Mouse (Mus musculus) intestine, embryonic 14.5 days (tissue): ENCODE results near the gene Capn15. TPM values are rescaled to one million over a fixed set of nuclear protein-coding genes. Genes with fewer than 3 reads are reported as not detected.

ENCODE experiments used
- ATAC-seq: fragments of 200-750 bp; cut with Nextera tagmentation; replicated peaks from 2 replicates; pipeline ENCODE4 v1.8.0; 2017; ENCODE audit warnings: low read depth, moderate number of reproducible peaks, moderate TSS enrichment, moderate library complexity; ENCODE audit not compliant: low FRiP score, low TSS enrichment
- DNase-seq: peaks from one replicate; pipeline ENCODE4 v3.0.0-alpha.2; 2018; ENCODE audit warnings: low spot score
- H3K27ac ChIP-seq: fragments of 300-500 bp; sonication (generic); 2 replicates; pipeline ENCODE4 v1.5.1; 2014; ENCODE audit warnings: low read depth, mild to moderate bottlenecking, control low read depth
- H3K27me3 ChIP-seq: fragments of 300-500 bp; sonication (generic); replicated peaks from 2 replicates; pipeline ENCODE4 v1.6.1; 2014; ENCODE audit warnings: low read length, control low read depth; ENCODE audit not compliant: control insufficient read depth, insufficient read depth
- H3K36me3 ChIP-seq: fragments of 300-500 bp; sonication (generic); 2 replicates; pipeline ENCODE4 v1.6.1; 2014; ENCODE audit warnings: low read length, control low read depth; ENCODE audit not compliant: control insufficient read depth, insufficient read depth
- H3K4me1 ChIP-seq: fragments of 300-500 bp; sonication (generic); replicated peaks from 2 replicates; pipeline ENCODE4 v1.6.1; 2014; ENCODE audit warnings: low read length, control low read depth, mixed read lengths; ENCODE audit not compliant: control insufficient read depth, insufficient read depth
- H3K4me2 ChIP-seq: fragments of 300-500 bp; sonication (generic); 2 replicates; pipeline ENCODE4 v1.6.1; 2014; ENCODE audit warnings: low read length
- H3K4me3 ChIP-seq: fragments of 300-500 bp; sonication (generic); 2 replicates; pipeline ENCODE4 v1.5.1; 2014; ENCODE audit warnings: low read depth, low read length, control low read depth, mixed read lengths
- H3K9ac ChIP-seq: fragments of 300-500 bp; sonication (generic); 2 replicates; pipeline ENCODE4 v1.6.1; 2014; ENCODE audit warnings: mild to moderate bottlenecking, low read length
- H3K9me3 ChIP-seq: fragments of 300-500 bp; sonication (generic); 2 replicates; pipeline ENCODE4 v1.6.1; 2016; ENCODE audit warnings: low read length, control low read depth; ENCODE audit not compliant: control insufficient read depth
- WGBS: fragments of 180-500 bp; shearing (Covaris S2); extraction: QIAGEN DNeasy Blood & Tissue Kit; methylation state at CpG from one replicate; pipeline ENCODE4 v1.1.7; 2014; 5-methylcytosine and 5-hydroxymethylcytosine counted together
- polyA plus RNA-seq: library from polyadenylated mRNA; unstranded; fragments of >200 nt; fragmentation: Nextera tagmentation; extraction: Ambion mirVana; gene quantifications from 2 replicates; pipeline ENCODE4 v1.2.1, GENCODE M21; 2014

The Capn15 gene
- polyA plus RNA-seq, 1 experiment from 2014 or later: 23.5 TPM

- Histone ChIP-seq H3K4me3 (no peak overlapping the region), H3K36me3 (no peaks in the 10 kb centered on the region), H3K4me1 (peaks cover 5% of the 10 kb centered on the region; the same call in 1 of the 2 replicates), H3K9me3 (no peaks in the 10 kb centered on the region), H3K27me3 (peaks cover 34% of the 10 kb centered on the region), H3K9ac (no peak overlapping the region), H3K27ac (no peak overlapping the region), H3K4me2 (no peak overlapping the region)
- 83% methylated on average over 8 of the region's 8 CpGs for WGBS
- no peak for ATAC-seq
- DNase-seq: no peak
Observed at GRCm38 (mm10) chr17:25948051-25948450, 37.5 kb downstream of the Capn15 start.

- Histone ChIP-seq H3K36me3 (no peaks in the 10 kb centered on the region), H3K4me1 (peaks cover 5% of the 10 kb centered on the region; the same call in 1 of the 2 replicates), H3K27ac (no peak overlapping the region), H3K9ac (no peak overlapping the region), H3K4me3 (no peak overlapping the region), H3K9me3 (no peaks in the 10 kb centered on the region), H3K4me2 (no peak overlapping the region), H3K27me3 (peaks cover 30% of the 10 kb centered on the region)
- 73% methylated on average over 4 of the region's 4 CpGs for WGBS
- no peak for DNase-seq
- no peak for ATAC-seq
Observed at GRCm38 (mm10) chr17:25947576-25947975, 38.0 kb downstream of the Capn15 start.

GRCm38 (mm10) chr17:25946891-25947290 is 38.7 kb downstream of the Capn15 start:
- 72% methylated on average over 8 of the region's 8 CpGs for WGBS
- H3K27ac ChIP-seq: no peak overlapping the region

GRCm38 (mm10) chr17:25946349-25946748 is 39.2 kb downstream of the Capn15 start:
- Histone ChIP-seq H3K36me3 (no peaks in the 10 kb centered on the region), H3K4me1 (no peaks in the 10 kb centered on the region), H3K4me3 (no peak overlapping the region), H3K9me3 (no peaks in the 10 kb centered on the region), H3K27me3 (peaks cover 17% of the 10 kb centered on the region), H3K4me2 (no peak overlapping the region), H3K9ac (no peak overlapping the region), H3K27ac (no peak overlapping the region)
- DNase-seq (no peak), ATAC-seq (no peak)
- 74% methylated on average over 7 of the region's 7 CpGs for WGBS

More at GRCm38 (mm10) chr17:25946891-25947290, 38.7 kb downstream of the Capn15 start:
- H3K9me3 ChIP-seq: no peaks in the 10 kb centered on the region
- no peak overlapping the region for H3K4me2 ChIP-seq
- no peak for ATAC-seq
- no peak overlapping the region for H3K9ac ChIP-seq
- no peak for DNase-seq
- no peaks in the 10 kb centered on the region for H3K36me3 ChIP-seq
- H3K27me3 ChIP-seq: peaks cover 23% of the 10 kb centered on the region
- H3K4me3 ChIP-seq: no peak overlapping the region
- H3K4me1 ChIP-seq: peaks cover 2% of the 10 kb centered on the region; the same call in 1 of the 2 replicates

GRCm38 (mm10) chr17:25945517-25946155 is 40.0 kb downstream of the Capn15 start:
- DNase-seq (no peak), ATAC-seq (no peak)
- no peaks in the 10 kb centered on the region for H3K36me3 ChIP-seq
- H3K4me2 ChIP-seq: no peak overlapping the region
- H3K4me1 ChIP-seq: peaks cover 7% of the 10 kb centered on the region
- no peak overlapping the region for H3K4me3 ChIP-seq
- H3K9ac ChIP-seq: no peak overlapping the region
- 83% methylated on average over 8 of the region's 9 CpGs for WGBS
- H3K27ac ChIP-seq: no peak overlapping the region
- peaks cover 10% of the 10 kb centered on the region for H3K27me3 ChIP-seq
- no peaks in the 10 kb centered on the region for H3K9me3 ChIP-seq

- Histone ChIP-seq H3K4me1 (peaks cover 9% of the 10 kb centered on the region), H3K27ac (no peak within 1 kb of the TSS), H3K4me3 (no peak within 1 kb of the TSS), H3K4me2 (no peak within 1 kb of the TSS), H3K36me3 (no peaks in the 10 kb centered on the region), H3K27me3 (no peaks in the 10 kb centered on the region), H3K9ac (no peak within 1 kb of the TSS), H3K9me3 (no peaks in the 10 kb centered on the region)
- ATAC-seq (no peak), DNase-seq (no peak)
- WGBS: 47% methylated on average over 6 of the region's 6 CpGs
Observed at GRCm38 (mm10) chr17:25944366-25945163, 41.0 kb downstream of the Capn15 start, which contains the start of the genes Pigq and Nhlrc4. Gene Pigq, minus strand, starts transcription at chr17:25944936. Gene Nhlrc4, minus strand, starts transcription at chr17:25944961.

- WGBS: 82% methylated on average over 9 of the region's 9 CpGs
- Histone ChIP-seq H3K4me2 (no peak overlapping the region), H3K36me3 (0 out of 2 replicates have a peak, but pooled peaks cover 4% of the 10 kb centered on the region), H3K27me3 (no peaks in the 10 kb centered on the region), H3K27ac (no peak overlapping the region), H3K4me1 (peaks cover 9% of the 10 kb centered on the region), H3K4me3 (no peak overlapping the region), H3K9ac (no peak overlapping the region), H3K9me3 (no peaks in the 10 kb centered on the region)
- no peak for DNase-seq
- ATAC-seq: no peak
Observed at GRCm38 (mm10) chr17:25943769-25944168, 41.8 kb downstream of the Capn15 start.

GRCm38 (mm10) chr17:25943221-25943620 is 42.4 kb downstream of the Capn15 start:
- Histone ChIP-seq H3K27ac (no peak overlapping the region), H3K4me2 (no peak overlapping the region), H3K4me1 (peaks cover 9% of the 10 kb centered on the region), H3K9ac (no peak overlapping the region), H3K4me3 (no peak overlapping the region), H3K36me3 (0 out of 2 replicates have a peak, but pooled peaks cover 4% of the 10 kb centered on the region), H3K27me3 (no peaks in the 10 kb centered on the region), H3K9me3 (no peaks in the 10 kb centered on the region)
- WGBS: 83% methylated on average over 3 of the region's 3 CpGs
- ATAC-seq (no peak), DNase-seq (no peak)
